Mouse (Mus musculus): ENCODE measurements around the gene Erc1.

DNA sequence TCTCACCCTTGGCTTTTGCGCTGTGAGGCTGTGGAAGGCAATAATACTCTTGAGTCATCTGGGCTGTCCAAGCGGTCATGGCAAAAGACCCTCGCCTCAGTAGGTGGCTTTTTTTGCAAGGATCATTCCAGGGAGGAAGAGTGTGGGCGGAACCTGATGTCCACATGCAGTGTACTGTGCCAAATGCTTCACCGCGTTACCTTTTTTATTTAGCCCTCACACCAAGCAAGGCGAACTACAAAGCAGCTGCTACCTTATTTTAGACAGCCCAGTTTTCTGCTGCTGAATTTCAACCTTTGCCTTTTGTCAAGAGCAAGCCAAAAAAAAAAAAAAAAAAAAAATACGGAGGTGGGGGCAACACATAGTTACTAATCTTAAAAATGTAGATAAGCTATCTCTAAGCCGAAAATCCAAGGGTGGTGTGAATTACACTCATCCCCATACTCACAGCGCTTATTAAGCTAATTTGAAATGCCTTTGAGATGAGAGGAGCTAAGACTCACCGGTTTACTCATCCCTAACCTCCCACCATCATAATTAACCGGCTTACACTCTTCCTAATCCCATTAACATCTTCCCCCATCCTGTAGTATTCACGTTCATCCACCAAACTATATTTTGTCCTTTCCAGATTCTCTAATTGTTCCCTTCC, 855 bp upstream of the Erc1 start:
- TF ChIP-seq CTCF (IDR thresholded peaks at IDR 0.05; ENCODE audit: extremely low read depth, insufficient read length, insufficient replicate concordance, low read depth, low read length) (no peak), POLR2A (IDR thresholded peaks at IDR 0.05; ENCODE audit: low read depth, low read length) (no peak)

Data from small intestine, adult 2 months (tissue).